Mouse (Mus musculus) intestine, embryonic 16.5 days (tissue): ENCODE data around the gene Fryl. TPM values are rescaled to one million over a fixed set of nuclear protein-coding genes. Genes with fewer than 3 reads are reported as not detected.

Source experiments
- ATAC-seq: fragments of 200-750 bp; cut with Nextera tagmentation; 2 replicates; pipeline ENCODE4 v1.8.0; 2017; ENCODE audit warnings: moderate TSS enrichment, moderate library complexity
- H3K27ac ChIP-seq: fragments of 300-500 bp; sonication (generic); 2 replicates; pipeline ENCODE4 v1.5.1; 2014; ENCODE audit warnings: mild to moderate bottlenecking, low read length
- H3K27me3 ChIP-seq: fragments of 300-500 bp; sonication (generic); replicated peaks from 2 replicates; pipeline ENCODE4 v1.6.1; 2014; ENCODE audit warnings: low read length, control low read depth, mixed read lengths; ENCODE audit not compliant: control insufficient read depth, insufficient read depth
- H3K36me3 ChIP-seq: fragments of 300-500 bp; sonication (generic); 2 replicates; pipeline ENCODE4 v1.6.1; 2014; ENCODE audit warnings: low read length, control low read depth; ENCODE audit not compliant: control insufficient read depth, insufficient read depth
- H3K4me1 ChIP-seq: fragments of 300-500 bp; sonication (generic); 2 replicates; pipeline ENCODE4 v1.6.1; 2014; ENCODE audit warnings: low read length, control low read depth, mixed read lengths; ENCODE audit not compliant: control insufficient read depth, insufficient read depth
- H3K4me2 ChIP-seq: fragments of 300-500 bp; sonication (generic); 2 replicates; pipeline ENCODE4 v1.6.1; 2014; ENCODE audit warnings: low read depth, low read length, control low read depth
- H3K4me3 ChIP-seq: fragments of 300-500 bp; sonication (generic); 2 replicates; pipeline ENCODE4 v1.5.1; 2014; ENCODE audit warnings: mild to moderate bottlenecking, low read length
- H3K9ac ChIP-seq: fragments of 300-500 bp; sonication (generic); 2 replicates; pipeline ENCODE4 v1.6.1; 2014; ENCODE audit warnings: low read depth, low read length
- H3K9me3 ChIP-seq: fragments of 300-500 bp; sonication (generic); 2 replicates; pipeline ENCODE4 v1.6.1; 2016; ENCODE audit warnings: low read length, control low read depth; ENCODE audit not compliant: control insufficient read depth
- WGBS: fragments of 180-500 bp; shearing (Covaris S2); extraction: QIAGEN DNeasy Blood & Tissue Kit; methylation state at CpG from one replicate; pipeline ENCODE4 v1.1.7; 2014; 5-methylcytosine and 5-hydroxymethylcytosine counted together
- polyA plus RNA-seq: library from polyadenylated mRNA; unstranded; fragments of >200 nt; fragmentation: Nextera tagmentation; extraction: Ambion mirVana; gene quantifications from 2 replicates; pipeline ENCODE4 v1.2.1, GENCODE M21; 2015

Fryl gene
- polyA plus RNA-seq, 1 experiment from 2014 or later, result 22.6 TPM

GRCm38 (mm10) chr5:73130984-73131383 is 125.4 kb downstream of the Fryl start:
- Histone ChIP-seq H3K9ac (no peak overlapping the region), H3K4me1 (peaks cover 3% of the 10 kb centered on the region; the same call in 1 of the 2 replicates), H3K4me2 (no peak overlapping the region), H3K27me3 (no peaks in the 10 kb centered on the region), H3K4me3 (no peak overlapping the region), H3K27ac (no peak overlapping the region), H3K36me3 (0 out of 2 replicates have a peak, but pooled peaks cover 4% of the 10 kb centered on the region), H3K9me3 (no peaks in the 10 kb centered on the region)
- 88% methylated on average over 6 of the region's 6 CpGs for WGBS
- no peak for ATAC-seq

DNA sequence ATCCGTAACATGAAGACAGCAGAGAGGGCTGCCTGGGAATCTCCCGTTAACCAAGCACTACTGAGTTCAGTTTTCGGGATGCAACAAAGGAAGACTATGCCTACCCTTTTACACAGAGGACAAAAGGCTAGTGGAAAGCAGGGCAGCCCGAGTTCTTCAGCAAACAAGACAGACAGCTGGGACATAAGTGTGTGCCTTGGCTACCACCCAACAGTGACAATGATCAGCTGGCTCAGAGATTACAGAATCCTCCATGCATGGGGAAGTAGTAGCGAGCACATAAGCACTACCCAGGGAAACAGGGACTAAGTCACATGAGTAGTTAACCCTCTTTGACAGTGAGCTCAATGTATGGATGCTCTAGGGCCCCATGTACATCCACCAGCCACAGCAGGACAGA is 126.5 kb downstream of the Fryl start:
- Histone ChIP-seq H3K4me2 (no peak overlapping the region), H3K9ac (no peak overlapping the region), H3K27me3 (no peaks in the 10 kb centered on the region), H3K9me3 (no peaks in the 10 kb centered on the region), H3K4me1 (no peaks in the 10 kb centered on the region), H3K4me3 (no peak overlapping the region), H3K36me3 (0 out of 2 replicates have a peak, but pooled peaks cover 6% of the 10 kb centered on the region), H3K27ac (no peak overlapping the region)
- WGBS, result 60% methylated on average over 5 of the region's 5 CpGs
- peak; percentile 23; the same call in 1 of the 2 replicates for ATAC-seq

DNA sequence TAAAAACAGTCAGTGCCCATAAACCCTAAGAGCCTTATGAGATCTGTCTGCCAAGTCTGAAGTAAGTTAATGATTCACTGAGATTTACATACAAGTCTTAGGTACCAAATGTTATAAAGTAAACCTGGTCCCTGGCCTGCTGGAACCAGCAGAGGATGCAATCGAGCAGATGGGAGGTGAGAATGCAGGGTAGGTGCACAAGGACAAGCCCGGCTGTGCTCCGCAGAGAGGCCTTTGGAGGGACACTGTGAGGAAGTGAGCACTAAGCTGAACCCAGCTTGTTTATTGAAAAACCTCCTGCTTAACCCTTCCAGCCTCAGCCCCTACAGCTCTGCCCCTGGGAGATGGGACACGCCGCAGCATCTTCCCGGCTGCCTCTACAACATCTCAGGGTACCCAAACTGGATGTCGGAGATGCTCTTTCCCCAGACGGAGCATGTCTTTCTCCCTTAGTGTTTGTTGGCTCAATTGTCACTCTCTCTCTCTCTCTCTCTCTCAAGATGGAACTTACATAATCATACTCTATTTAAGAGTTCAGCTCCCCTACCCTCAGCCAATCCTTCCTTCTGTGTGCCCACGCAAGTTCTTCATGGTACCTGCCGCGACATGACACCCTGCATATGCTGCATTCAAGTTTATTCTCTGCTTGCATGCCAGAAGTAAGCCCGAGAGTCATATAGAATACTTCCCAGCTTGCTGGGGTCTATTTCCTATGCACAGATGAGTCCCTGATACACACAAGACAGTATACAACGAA is 136.3 kb downstream of the Fryl start:
- no peak overlapping the region for H3K27ac ChIP-seq
- no peak overlapping the region for H3K4me2 ChIP-seq
- no peak overlapping the region for H3K4me3 ChIP-seq

DNA sequence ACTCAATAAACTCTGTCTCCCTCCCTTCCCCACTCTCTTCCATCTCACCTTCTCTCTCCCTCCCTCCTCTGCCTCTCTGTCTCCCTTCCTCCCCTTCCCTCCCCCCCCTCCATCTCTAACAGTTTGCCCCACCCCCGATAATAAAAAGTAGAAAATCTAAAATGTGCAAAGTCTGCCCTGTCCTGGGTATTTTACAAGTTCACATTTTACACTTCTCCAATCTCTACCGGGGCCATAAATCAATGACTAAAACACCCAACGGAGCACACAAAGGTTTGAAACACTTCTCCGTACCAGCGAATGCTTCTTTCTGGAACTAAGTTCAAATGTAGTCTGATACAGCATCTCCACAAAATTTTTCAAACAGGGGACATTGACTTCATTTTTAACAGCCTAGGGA is 136.9 kb downstream of the Fryl start:
- Histone ChIP-seq H3K4me3 (no peak overlapping the region), H3K27ac (no peak overlapping the region), H3K9me3 (no peaks in the 10 kb centered on the region; the same call in 1 of the 2 replicates), H3K27me3 (no peaks in the 10 kb centered on the region), H3K36me3 (peaks cover 9% of the 10 kb centered on the region; the same call in 1 of the 2 replicates), H3K9ac (no peak overlapping the region), H3K4me1 (peaks cover 4% of the 10 kb centered on the region; the same call in 1 of the 2 replicates), H3K4me2 (no peak overlapping the region)
- ATAC-seq, result peak; percentile 88
- WGBS, result 55% methylated on average over 5 of the region's 5 CpGs

More for the DNA sequence above, 136.3 kb downstream of the Fryl start:
- no peak overlapping the region for H3K9ac ChIP-seq
- peak; percentile 82 for ATAC-seq
- no peaks in the 10 kb centered on the region for H3K9me3 ChIP-seq
- H3K27me3 ChIP-seq, result no peaks in the 10 kb centered on the region
- WGBS, result 73% methylated on average over 13 of the region's 13 CpGs
- H3K36me3 ChIP-seq, result peaks cover 5% of the 10 kb centered on the region; the same call in 1 of the 2 replicates
- H3K4me1 ChIP-seq, result peaks cover 4% of the 10 kb centered on the region; the same call in 1 of the 2 replicates

- Histone ChIP-seq H3K4me1 (peaks cover 4% of the 10 kb centered on the region; the same call in 1 of the 2 replicates), H3K9ac (no peak overlapping the region), H3K27me3 (no peaks in the 10 kb centered on the region), H3K36me3 (peaks cover 9% of the 10 kb centered on the region; the same call in 1 of the 2 replicates), H3K9me3 (no peaks in the 10 kb centered on the region; the same call in 1 of the 2 replicates), H3K4me3 (no peak overlapping the region), H3K4me2 (no peak overlapping the region), H3K27ac (no peak overlapping the region)
- WGBS, result 91% methylated on average over 14 of the region's 14 CpGs
- ATAC-seq, result no peak
Observed at GRCm38 (mm10) chr5:73118786-73119185, 137.6 kb downstream of the Fryl start.

DNA sequence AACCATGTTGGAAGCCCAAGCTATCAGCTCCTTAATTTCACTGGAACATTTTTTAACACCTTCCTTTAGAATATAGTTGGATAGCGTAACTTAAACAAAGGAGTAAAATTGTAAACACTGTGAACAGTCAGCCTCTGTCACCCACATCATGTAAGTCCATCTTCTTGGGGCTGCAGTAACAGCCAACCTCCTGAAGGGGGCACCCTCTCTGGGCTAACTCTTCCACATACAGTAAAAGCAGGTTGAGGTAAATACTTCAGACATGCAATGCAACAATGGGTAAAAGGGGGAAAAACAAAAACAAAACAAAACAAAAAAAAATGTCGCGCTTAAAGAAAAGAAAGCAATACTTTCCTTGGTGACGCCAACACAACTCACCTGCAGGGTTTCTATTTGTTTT is 141.5 kb downstream of the Fryl start:
- no peaks in the 10 kb centered on the region; the same call in 1 of the 2 replicates for H3K9me3 ChIP-seq
- H3K4me1 ChIP-seq, result no peaks in the 10 kb centered on the region
- H3K4me3 ChIP-seq, result no peak overlapping the region
- no peak overlapping the region for H3K4me2 ChIP-seq
- no peak overlapping the region for H3K27ac ChIP-seq
- WGBS, result 95% methylated on average over 4 of the region's 4 CpGs
- peaks cover 10% of the 10 kb centered on the region; the same call in 1 of the 2 replicates for H3K36me3 ChIP-seq
- ATAC-seq, result no peak
- no peak overlapping the region for H3K9ac ChIP-seq
- H3K27me3 ChIP-seq, result no peaks in the 10 kb centered on the region

DNA sequence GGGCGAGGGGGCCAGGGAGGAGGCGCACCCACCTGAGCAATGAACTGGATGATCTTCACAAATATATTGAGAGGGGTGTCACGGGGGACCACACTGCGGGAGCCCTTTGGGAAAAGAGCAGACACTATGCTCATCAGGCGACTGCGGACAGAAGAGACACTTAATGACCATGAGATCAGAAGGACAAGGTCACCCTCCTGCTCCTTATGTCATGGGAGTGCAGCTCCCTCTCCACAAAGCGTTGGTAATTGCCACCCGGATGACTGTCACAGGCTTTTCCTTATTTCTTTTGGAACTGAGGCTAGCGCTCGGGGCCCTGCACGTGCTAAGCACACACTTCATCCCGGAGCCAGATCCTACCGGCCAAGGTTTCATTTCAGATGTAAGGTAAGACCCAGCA is 144.1 kb downstream of the Fryl start:
- ATAC-seq, result no peak
- Histone ChIP-seq H3K4me1 (no peaks in the 10 kb centered on the region), H3K4me2 (no peak overlapping the region), H3K36me3 (peaks cover 11% of the 10 kb centered on the region; the same call in 1 of the 2 replicates), H3K27me3 (no peaks in the 10 kb centered on the region), H3K4me3 (no peak overlapping the region), H3K9me3 (no peaks in the 10 kb centered on the region; the same call in 1 of the 2 replicates), H3K27ac (no peak overlapping the region), H3K9ac (no peak overlapping the region)
- WGBS, result 91% methylated on average over 13 of the region's 13 CpGs

DNA sequence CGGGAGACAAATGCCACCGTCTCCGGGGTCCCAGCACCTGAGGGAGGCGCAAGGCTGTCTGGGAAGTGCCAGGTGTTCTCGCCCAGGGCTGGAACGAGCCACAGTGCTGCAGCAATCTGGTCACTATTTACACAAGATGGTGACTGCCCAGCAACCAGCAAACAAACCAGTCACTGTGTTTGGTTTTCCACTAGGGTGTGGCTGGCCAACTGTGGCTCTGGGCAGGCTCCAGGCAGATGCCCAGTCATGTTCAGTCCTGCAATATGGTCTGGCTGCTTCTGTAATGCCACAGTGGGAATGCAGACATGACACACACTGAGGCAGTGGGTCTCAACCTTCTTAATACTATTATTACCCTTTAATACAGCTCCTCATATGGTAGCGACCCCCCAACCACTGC is 152.8 kb downstream of the Fryl start:
- H3K27me3 ChIP-seq, result no peaks in the 10 kb centered on the region
- no peaks in the 10 kb centered on the region for H3K4me1 ChIP-seq
- H3K4me3 ChIP-seq, result no peak overlapping the region
- no peak overlapping the region for H3K4me2 ChIP-seq
- no peaks in the 10 kb centered on the region for H3K9me3 ChIP-seq
- peaks cover 14% of the 10 kb centered on the region for H3K36me3 ChIP-seq
- ATAC-seq, result peak; percentile 82
- no peak overlapping the region for H3K9ac ChIP-seq
- WGBS, result 72% methylated on average over 7 of the region's 7 CpGs
- no peak overlapping the region for H3K27ac ChIP-seq

DNA sequence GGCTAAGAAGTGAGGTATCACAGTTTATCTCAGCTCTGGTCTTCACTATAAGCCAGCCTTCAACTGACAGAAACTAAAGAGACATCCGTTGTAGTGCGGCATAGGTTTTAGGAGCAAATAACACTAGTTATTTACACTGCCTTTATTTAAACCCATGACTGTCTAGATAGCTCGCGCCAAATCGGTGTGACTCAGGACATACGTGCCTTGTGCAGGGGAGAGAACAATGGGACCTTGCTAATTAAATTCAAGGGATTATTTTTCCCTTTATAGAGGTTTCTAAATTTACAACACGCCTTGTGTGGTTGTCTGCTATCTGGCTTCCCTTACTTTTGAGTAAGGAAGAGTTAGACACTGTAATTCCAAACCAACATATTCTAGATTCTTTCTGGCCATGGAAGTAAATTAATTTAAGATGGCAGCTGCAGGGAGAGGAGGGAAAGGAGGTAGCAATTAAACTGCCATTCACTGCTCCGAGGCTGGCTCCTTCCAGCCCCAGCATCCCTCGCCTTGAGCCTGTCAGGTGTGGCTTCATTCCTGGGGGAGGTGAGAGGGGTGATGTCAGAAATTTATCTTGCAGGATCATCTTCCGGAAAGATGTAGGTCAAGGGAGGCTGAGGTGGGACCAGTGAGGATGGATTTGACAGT is 154.0 kb downstream of the Fryl start:
- H3K27ac ChIP-seq, result no peak overlapping the region
- H3K9ac ChIP-seq, result no peak overlapping the region
- H3K36me3 ChIP-seq, result peaks cover 14% of the 10 kb centered on the region
- H3K4me1 ChIP-seq, result no peaks in the 10 kb centered on the region
- no peak overlapping the region for H3K4me2 ChIP-seq
- no peak for ATAC-seq
- H3K4me3 ChIP-seq, result no peak overlapping the region
- 84% methylated on average over 10 of the region's 10 CpGs for WGBS
- H3K27me3 ChIP-seq, result no peaks in the 10 kb centered on the region
- no peaks in the 10 kb centered on the region for H3K9me3 ChIP-seq
